Mouse (Mus musculus): ENCODE results near the gene Hmox2.
"Not testable (repeated sequence)": the region's sequence is repeated elsewhere in the genome, so short reads cannot be mapped to it uniquely, and the experiment has no call there.

Hmox2 gene

GRCm38 (mm10) chr16:4725780-4726527, at the start of gene Hmox2:
Gene Hmox2 (plus strand): TSS chr16:4726361.
- peak; percentile 93 for DNase-seq (ENCODE audit: low spot score)

DNA sequence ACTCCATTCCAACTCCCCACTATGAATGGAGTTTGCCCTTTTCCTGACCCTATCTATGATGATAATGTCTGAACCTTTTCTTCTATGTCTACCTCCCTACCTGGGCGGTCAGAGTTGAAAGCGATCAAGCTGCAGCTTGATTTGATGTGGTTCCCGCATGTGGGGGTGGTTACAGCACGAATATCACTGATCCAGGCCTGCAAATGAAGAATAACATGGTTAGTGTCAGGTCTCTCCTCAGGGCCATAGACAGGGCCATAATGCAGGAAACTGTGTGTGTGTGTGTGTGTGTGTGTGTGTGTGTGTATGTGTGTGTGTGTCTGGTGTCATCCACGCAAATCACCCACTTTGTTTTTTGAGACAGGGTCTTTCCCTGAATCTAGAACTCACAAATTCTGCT, 49.3 kb upstream of the Hmox2 start:
- no peak for DNase-seq (ENCODE audit: low spot score)

DNA sequence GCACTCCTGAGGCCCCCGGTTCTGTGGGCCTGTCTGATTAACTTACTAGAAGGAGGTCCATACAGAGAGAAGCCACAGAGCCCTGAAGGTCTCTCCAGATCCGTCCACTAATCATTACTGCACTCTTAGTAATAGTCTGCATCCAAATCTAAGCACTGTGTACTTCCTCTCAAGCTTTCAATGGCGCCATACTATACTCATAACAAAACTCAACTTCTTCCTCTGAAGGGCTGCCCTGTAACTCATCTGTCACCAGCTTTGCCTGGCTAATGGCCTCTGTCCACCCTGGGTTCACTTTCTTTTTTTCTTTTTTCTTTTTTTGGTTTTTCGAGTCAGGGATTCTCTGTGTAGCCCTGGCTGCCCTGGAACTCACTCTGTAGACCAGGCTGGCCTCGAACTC, 48.1 kb upstream of the Hmox2 start:
- DNase-seq (ENCODE audit: low spot score), result no peak

- peak; percentile 91 for DNase-seq (ENCODE audit: low spot score)
Observed at GRCm38 (mm10) chr16:4679121-4680018, 46.8 kb upstream of the Hmox2 start, which contains the start of gene Coro7. Gene Coro7 (minus strand): TSS chr16:4679777.

GRCm38 (mm10) chr16:4680922-4681455, 45.2 kb upstream of the Hmox2 start:
- not testable (repeated sequence) for DNase-seq (ENCODE audit: low spot score)

GRCm38 (mm10) chr16:4682628-4683179, 43.5 kb upstream of the Hmox2 start:
- DNase-seq (ENCODE audit: low spot score), result no peak

GRCm38 (mm10) chr16:4683193-4683580, 43.0 kb upstream of the Hmox2 start:
- DNase-seq (ENCODE audit: low spot score), result no peak

- peak; percentile 96 for DNase-seq (ENCODE audit: low spot score)
Observed at GRCm38 (mm10) chr16:4683581-4684456, 42.3 kb upstream of the Hmox2 start.

- DNase-seq (ENCODE audit: low spot score), result no peak
Observed at GRCm38 (mm10) chr16:4684457-4684791, 41.7 kb upstream of the Hmox2 start.

- not testable (repeated sequence) for DNase-seq (ENCODE audit: low spot score)
Observed at GRCm38 (mm10) chr16:4689371-4689770, 36.8 kb upstream of the Hmox2 start.

DNA sequence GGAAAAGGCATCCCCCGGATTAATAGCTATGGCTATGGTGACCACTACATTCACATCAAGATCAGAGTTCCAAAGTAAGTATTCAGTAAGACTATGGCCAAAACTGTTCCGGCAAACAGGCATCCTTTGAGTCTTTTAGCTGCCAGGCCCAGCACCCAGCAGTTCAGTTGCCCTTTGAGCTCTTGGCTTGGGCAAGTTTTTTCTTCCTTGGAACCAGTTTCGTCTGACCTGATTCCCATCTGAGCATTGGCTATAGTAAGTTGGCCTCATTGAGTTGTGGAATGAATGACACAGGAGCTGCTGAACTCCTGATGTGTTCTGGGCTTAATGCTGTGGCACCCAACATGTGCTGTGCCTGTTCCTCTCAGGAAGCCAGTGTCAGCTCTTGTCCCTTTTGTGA, 24.9 kb upstream of the Hmox2 start:
- DNase-seq (ENCODE audit: low spot score), result no peak

- DNase-seq (ENCODE audit: low spot score), result no peak
Observed at GRCm38 (mm10) chr16:4702646-4703045, 23.5 kb upstream of the Hmox2 start.

DNA sequence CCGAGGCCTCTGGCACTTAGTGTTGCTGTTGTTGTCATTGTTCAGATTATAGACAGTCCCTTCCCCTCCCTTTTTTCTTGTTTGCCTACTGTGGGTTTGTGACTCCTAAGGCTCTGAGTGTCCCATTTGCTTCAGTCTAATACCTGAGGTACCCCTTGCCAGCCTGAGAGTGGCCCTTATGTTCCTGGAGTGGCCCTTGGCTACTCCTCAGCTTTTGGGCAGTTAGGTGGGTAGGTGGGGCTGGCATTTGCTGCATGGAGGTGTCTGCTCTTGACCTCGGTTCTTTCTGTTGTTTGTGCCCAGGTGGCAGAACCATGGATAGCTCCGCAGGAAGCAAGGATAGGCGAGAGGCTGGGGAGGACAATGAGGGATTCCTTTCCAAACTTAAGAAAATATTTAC, 20.6 kb upstream of the Hmox2 start:
- DNase-seq (ENCODE audit: low spot score), result no peak

- no peak for DNase-seq (ENCODE audit: low spot score)
Observed at GRCm38 (mm10) chr16:4711173-4711572, 15.0 kb upstream of the Hmox2 start.

DNA sequence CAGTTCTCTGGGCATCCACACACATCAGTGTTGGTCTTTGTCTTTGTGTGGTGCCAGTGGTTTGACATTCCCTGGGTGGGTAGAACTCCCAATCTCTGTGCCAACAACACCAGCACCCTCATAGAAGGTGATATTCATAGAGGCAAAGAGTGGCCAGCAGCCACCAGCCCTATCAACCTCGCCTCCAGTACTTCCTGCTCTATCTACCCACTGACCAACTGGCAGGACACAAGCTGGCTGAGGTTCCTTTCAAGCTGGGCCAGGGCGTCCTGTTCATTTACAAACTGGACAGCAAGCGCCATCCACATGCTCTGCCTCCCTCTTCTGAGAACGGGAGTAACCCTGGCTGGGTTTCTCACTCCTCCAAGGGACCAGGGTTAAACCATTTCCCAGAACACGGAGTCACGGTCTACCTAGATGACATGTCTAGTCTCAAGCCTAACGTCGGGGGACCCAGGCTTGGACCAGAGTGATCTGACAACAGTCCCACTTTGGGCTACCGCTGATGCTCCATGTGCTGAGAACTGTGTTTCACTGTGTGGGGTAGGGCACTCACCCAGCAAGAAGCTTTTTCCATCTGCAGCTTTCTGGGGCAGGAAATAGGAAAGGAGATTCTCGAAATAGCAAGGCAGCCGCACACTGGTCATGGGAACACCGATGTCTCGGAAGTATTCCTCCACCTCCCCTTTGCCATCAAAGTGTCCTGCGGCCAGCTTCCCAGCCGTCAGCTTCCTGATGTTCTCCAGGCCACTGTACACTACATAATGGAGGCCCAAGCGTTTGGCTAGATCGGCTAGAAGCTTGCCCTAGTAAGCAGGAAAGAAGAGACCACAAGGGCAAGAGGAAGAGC, 12.1 kb upstream of the Hmox2 start:
- DNase-seq (ENCODE audit: low spot score), result no peak

GRCm38 (mm10) chr16:4717866-4718265, 8.3 kb upstream of the Hmox2 start:
- DNase-seq (ENCODE audit: low spot score), result no peak

DNA sequence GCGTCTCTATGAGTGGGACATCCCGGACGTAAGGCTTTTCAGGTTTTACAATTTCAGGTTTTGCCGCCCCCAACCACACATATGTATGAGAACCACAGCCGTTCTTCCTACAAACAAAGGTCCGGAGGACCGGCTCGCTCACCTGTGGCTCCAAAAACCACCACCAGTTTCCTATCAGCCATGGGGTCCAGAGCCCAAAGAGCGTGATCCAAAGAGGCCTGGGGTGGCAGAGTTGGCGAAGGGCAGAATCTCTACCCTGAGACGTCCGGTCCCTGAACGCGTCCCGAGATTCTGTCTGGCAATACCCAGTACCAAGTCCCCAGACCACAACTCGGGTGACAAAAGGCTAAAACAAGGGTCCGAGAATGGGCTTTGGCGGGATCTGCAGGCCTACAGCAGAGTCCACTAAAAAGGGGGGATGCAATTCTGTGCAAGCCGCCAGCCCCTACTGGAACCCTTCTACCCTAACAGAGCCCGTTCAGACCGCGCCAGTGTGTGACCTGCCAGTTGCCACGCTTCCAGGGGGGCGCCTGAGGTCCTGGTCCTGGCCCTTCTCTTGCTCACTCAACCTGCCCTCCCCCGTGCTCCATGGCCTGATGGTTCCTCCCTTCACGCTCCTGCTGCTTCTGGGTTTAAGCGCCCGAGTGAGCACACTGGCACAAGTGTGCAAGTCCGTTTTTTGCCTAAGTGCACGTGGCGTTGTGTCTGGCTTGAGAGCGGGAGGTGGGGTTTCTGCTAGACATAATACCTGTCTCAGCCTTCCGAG, 7.2 kb upstream of the Hmox2 start, which contains the start of gene Nmral1:
Nmral1 (minus strand) TSS at position 604 of the 766 bp plus-strand sequence.
- peak; percentile 58 for DNase-seq (ENCODE audit: low spot score)

DNA sequence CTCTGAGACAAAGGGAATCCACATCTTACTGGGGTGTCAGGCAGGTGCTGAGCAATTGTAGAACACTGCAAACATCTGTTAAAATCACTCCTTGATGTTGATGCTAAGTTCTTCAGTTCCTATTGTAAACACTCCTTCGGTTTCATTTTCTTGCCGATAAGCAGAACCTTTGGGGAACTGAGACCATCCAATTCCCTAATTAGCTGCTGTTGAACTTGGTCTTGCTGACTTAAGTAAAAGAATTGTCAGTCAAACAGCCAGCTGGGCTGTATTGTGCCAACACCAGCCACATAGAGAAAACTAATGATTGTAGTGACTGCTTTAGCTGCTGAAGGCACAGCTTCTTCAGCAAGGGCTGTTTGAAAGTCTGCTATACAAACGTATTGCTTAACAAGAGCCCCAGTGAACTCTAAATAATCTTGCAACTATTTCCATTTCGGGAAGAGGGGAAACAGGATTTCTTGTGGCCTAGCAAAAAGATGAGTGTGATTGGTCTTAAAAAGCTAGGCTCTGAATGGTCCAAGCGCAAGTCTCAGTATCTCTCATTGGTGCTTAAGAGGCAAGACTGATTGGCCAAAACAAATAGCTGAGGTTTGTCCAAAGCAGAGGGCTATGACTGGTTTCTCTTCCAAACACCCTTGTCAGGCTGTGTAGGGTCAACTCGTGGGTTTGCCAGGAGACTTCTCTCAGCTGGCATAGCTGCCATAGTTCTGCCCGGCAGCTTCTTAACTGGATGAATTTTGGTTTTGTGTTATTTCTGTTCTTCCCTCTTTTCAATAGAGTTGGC, 3.8 kb upstream of the Hmox2 start:
- no peak for DNase-seq (ENCODE audit: low spot score)

DNA sequence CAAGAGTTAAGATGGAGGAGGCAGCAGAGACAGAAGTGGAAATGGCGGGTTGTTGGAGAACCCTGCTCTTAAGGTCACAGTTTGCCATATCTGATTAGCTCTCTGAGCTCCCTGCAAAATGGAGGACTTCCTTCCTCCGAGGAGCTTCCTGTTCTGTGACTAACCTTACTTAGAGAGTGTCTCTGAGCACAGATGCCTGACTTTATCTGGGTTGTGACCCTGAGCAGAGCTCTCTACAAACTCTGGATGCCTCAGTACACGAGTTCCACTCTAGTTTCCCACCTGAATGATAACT, 3.3 kb upstream of the Hmox2 start:
- DNase-seq (ENCODE audit: low spot score), result no peak
